Mouse (Mus musculus): ENCODE results near the gene Plppr3.

DNA sequence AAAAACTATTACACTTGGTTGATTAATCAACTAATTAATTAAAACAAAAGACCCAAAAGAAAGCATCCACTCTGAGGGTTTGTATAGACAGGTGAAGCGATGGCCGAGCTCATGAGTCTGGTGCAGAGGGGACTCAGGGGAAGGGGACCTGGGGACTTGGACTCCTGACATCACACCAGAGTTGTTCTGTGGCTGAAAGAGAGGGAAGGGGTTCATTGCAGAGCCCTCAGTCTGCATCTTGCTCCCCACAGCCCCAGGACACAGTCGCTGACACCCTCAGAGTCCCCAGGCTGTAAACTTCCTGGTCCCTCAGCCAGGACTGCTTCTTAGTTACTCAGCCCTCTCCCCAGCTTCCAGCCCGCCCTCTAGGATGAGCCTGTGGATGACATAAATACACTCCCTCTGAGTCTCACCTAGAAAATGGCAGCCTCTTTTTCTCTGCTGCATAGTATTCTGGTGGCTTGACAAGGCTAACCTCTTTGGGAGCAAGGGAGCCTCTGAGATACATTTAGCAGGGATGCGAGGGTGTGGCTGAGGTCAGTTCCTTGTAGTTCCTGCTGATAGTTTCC is 43.2 kb upstream of the Plppr3 start:
- no peak for TF ChIP-seq CTCF (IDR thresholded peaks at IDR 0.05; ENCODE audit: low read depth)
- no peak for TF ChIP-seq EP300 (IDR thresholded peaks at IDR 0.05; ENCODE audit: low read depth)
